Mouse (Mus musculus): Measurements from ENCODE around the gene Gart. TPM values are rescaled to one million over a fixed set of nuclear protein-coding genes. Genes with fewer than 3 reads are reported as not detected.

The Gart gene
- polyA plus RNA-seq, 1 experiment, result 173 TPM

- Histone ChIP-seq H3K36me3 (replicated peaks; ENCODE audit: low read length) (peaks cover 48% of the 10 kb centered on the region), H3K27me3 (replicated peaks) (peaks cover 11% of the 10 kb centered on the region), H3K4me3 (replicated peaks) (no peak overlapping the region), H3K9me3 (no peaks in the 10 kb centered on the region), H3K4me1 (peaks cover 28% of the 10 kb centered on the region)
- TF ChIP-seq GATA1 (IDR thresholded peaks at IDR 0.05; ENCODE audit: borderline replicate concordance, low read length) (no peak), FLI1 (IDR thresholded peaks at IDR 0.05; ENCODE audit: low read length) (no peak)
Measured at GRCm38 (mm10) chr16:91585617-91586016, 61.1 kb downstream of the Gart start.

- no peak for TF ChIP-seq FLI1 (IDR thresholded peaks at IDR 0.05; ENCODE audit: low read length)
- no peak for TF ChIP-seq GATA1 (IDR thresholded peaks at IDR 0.05; ENCODE audit: borderline replicate concordance, low read length)
- Histone ChIP-seq H3K36me3 (replicated peaks; ENCODE audit: low read length) (peaks cover 68% of the 10 kb centered on the region), H3K4me1 (peaks cover 9% of the 10 kb centered on the region), H3K4me3 (replicated peaks) (no peak overlapping the region), H3K9me3 (no peaks in the 10 kb centered on the region), H3K27me3 (replicated peaks) (peaks cover 6% of the 10 kb centered on the region)
Measured at GRCm38 (mm10) chr16:91582307-91582706, 64.4 kb downstream of the Gart start.

- no peak for TF ChIP-seq FLI1 (IDR thresholded peaks at IDR 0.05; ENCODE audit: low read length)
- H3K36me3 ChIP-seq (replicated peaks; ENCODE audit: low read length), result peaks cover 71% of the 10 kb centered on the region
- H3K27me3 ChIP-seq (replicated peaks), result peaks cover 12% of the 10 kb centered on the region
- H3K4me1 ChIP-seq, result no peaks in the 10 kb centered on the region; the same call in none of the 2 replicates
- no peak overlapping the region for H3K4me3 ChIP-seq (replicated peaks)
- no peaks in the 10 kb centered on the region for H3K9me3 ChIP-seq
Measured at GRCm38 (mm10) chr16:91578980-91579720, 67.6 kb downstream of the Gart start.

- Histone ChIP-seq H3K27me3 (replicated peaks) (peaks cover 32% of the 10 kb centered on the region), H3K36me3 (replicated peaks; ENCODE audit: low read length) (peaks cover 48% of the 10 kb centered on the region)
- TF ChIP-seq FLI1 (IDR thresholded peaks at IDR 0.05; ENCODE audit: low read length) (no peak), GATA1 (IDR thresholded peaks at IDR 0.05; ENCODE audit: borderline replicate concordance, low read length) (no peak)
Measured at GRCm38 (mm10) chr16:91575151-91575550, 71.6 kb downstream of the Gart start.

More at GRCm38 (mm10) chr16:91575151-91575550, 71.6 kb downstream of the Gart start:
- Histone ChIP-seq H3K9me3 (no peaks in the 10 kb centered on the region), H3K4me3 (replicated peaks) (no peak overlapping the region), H3K4me1 (peaks cover 5% of the 10 kb centered on the region)

Other genes starting within 250 kb of the Gart start
- gene Il10rb, start 240.8 kb downstream of the Gart start, polyA plus RNA-seq (2012; ENCODE audit: insufficient read depth, low replicate concordance), result 2.0 and 13.1 TPM in 2 replicates
- gene Ifnar1, start 161.7 kb downstream of the Gart start, polyA plus RNA-seq (2012; ENCODE audit: insufficient read depth, low replicate concordance), result 3.8 TPM in 2 replicates
- gene Ifngr2, start 99.9 kb downstream of the Gart start, polyA plus RNA-seq (2012; ENCODE audit: insufficient read depth, low replicate concordance), result 12.5 and 13.8 TPM in 2 replicates
- gene Tmem50b, start 49.2 kb downstream of the Gart start, polyA plus RNA-seq (2012; ENCODE audit: insufficient read depth, low replicate concordance), result 2.6 TPM in 1 of 2 replicates, not detected in the other
- gene Dnajc28, start 27.9 kb downstream of the Gart start, polyA plus RNA-seq (2012; ENCODE audit: insufficient read depth, low replicate concordance), result 0.92 and 3.9 TPM in 2 replicates
- 31.9 and 42.5 TPM in 2 replicates for gene Son, start 554 bp upstream of the Gart start, polyA plus RNA-seq (2012; ENCODE audit: insufficient read depth, low replicate concordance)
- 4.6 and 11.1 TPM in 2 replicates for gene Donson, start 41.8 kb upstream of the Gart start, polyA plus RNA-seq (2012; ENCODE audit: insufficient read depth, low replicate concordance)
- 9.9 TPM in 1 of 2 replicates, not detected in the other for gene Cryzl1, start 82.0 kb upstream of the Gart start, polyA plus RNA-seq (2012; ENCODE audit: insufficient read depth, low replicate concordance)
- gene Itsn1, start 82.3 kb upstream of the Gart start, polyA plus RNA-seq (2012; ENCODE audit: insufficient read depth, low replicate concordance), result 24.6 and 49.2 TPM in 2 replicates